Mouse (Mus musculus): Measurements from ENCODE around the gene Msh2. TPM values are rescaled to one million over a fixed set of nuclear protein-coding genes. Genes with fewer than 3 reads are reported as not detected.
"Not testable (repeated sequence)": the region's sequence is repeated elsewhere in the genome, so short reads cannot be mapped to it uniquely, and the experiment has no call there.

Msh2 gene
- total RNA-seq (2015) (13.4 and 15.6 TPM in 2 replicates), total RNA-seq (2017) (30.6 and 31.6 TPM in 2 replicates)

DNA sequence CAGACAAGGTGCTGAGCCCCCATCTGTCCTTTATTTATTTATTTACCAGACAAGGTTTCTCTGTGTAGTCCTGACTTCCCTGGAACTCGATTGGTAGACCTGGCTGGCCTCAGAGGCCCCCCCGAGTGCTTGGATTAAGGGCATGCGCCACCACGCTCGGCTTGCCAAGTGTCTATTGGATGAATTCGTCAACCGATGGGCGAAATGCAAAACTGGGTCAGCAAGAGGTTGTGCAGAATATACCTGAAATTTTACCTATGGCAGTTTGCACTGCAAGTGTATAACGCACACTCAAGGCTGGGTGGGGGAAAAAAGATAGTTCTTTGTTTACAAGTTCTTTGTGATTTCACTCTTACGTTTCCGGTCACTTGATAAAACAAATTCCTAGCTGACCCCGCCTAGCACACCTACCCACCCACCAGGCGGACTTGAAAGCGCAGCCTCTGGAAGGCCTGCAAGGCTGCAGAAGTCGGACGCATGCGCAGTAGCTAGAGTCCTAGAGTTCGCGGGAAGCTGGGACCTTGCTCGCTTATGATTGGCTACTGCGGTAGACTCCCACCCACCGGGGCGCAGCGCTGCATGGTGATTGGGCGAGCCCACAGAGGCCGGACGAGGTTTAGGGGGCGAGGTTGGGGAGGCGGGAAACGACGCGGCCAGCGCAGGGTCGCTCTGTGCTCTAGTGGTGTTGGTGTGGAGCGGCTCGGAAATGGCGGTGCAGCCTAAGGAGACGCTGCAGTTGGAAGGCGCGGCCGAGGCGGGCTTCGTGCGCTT, at the start of gene Msh2:
Gene Msh2, plus strand, starts transcription at position 441 of the 771 bp plus-strand sequence.
- peak; percentile 98 for ATAC-seq (ENCODE audit: poor library complexity, severe bottlenecking)

DNA sequence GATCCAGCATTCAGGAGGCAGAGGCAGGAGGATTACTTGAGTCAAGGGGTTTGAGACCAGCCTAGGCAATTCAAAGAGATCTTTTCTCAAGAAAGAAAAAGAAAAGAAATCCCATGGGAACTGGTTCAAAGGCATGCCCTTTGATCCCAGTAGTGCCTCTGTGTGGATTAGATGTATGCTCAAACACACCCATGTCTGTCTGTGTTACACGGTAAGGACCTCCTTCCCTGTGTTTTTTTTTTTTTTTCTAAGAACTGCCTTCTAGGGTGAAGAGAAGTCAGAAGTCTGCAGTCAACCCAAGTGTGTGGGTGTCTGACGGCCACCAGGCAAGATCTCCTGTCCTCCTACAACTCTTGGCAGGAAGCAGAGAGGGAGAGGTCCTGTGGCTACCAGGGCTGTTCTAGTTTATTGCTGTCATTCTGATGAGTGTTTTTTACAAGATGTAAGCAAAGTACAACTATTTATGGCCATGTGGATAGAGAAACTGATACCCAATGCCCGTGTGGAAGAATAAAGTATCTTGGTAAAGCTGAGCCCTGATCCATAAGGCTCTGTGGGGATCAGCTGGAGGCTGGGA, 46.5 kb upstream of the Msh2 start:
- no peak for ATAC-seq (ENCODE audit: poor library complexity, severe bottlenecking)

DNA sequence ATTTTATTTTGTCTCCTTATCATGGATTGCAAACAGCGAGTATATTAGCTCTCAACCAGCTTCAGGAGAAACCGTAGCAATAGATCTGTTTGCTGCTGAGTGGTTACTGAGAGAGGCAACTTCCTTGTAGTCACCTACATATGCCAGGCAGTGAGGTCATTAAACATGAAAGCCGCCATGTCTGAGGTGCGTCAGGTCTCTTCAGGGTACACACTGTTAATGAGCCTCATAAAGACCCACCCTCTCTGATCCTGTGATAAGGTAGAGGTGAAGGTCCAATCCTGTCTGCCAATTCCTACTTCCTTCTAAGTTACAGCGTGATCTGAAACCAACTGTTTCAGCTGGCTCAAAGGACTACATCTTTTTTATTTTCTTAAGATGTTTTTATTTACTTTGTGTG, 44.0 kb upstream of the Msh2 start:
- no peak for ATAC-seq (ENCODE audit: poor library complexity, severe bottlenecking)

DNA sequence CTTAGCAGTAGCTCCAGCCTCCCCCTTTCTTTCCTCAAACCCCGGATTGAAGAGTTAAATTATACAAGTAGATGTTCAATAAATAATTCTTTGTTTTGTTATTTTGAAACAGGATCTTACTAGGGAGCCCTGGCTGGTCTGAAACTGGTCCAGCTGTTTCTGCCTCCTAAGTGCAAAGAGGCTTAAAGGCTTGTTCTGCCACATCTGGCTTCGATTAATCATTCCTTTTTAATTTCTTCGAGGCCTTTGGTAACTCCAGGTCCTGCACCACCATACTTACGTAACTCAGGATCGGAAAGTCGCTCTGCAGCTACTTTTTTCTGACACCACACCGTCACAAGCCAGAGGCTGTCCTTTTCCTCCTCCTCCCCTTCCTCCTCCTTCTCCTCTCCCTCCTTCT, 43.4 kb upstream of the Msh2 start:
- ATAC-seq (ENCODE audit: poor library complexity, severe bottlenecking), result no peak

DNA sequence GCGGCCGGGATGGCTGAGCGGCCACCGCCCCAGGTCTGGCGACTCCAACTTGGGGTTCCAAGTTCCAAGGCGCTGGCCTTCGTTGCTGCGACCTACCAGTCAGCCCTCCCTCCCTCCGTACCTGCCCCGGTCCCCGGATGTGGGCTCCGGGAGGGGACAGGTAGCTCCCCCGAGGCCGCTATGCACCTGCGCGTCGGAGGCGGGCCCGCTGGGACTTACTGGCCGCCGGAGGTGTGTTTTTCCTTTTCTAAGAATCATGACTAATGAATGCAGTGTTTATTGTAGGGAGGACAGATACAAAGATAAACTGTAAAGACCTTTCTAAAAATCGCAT, 35.1 kb upstream of the Msh2 start:
- ATAC-seq (ENCODE audit: poor library complexity, severe bottlenecking), result no peak

DNA sequence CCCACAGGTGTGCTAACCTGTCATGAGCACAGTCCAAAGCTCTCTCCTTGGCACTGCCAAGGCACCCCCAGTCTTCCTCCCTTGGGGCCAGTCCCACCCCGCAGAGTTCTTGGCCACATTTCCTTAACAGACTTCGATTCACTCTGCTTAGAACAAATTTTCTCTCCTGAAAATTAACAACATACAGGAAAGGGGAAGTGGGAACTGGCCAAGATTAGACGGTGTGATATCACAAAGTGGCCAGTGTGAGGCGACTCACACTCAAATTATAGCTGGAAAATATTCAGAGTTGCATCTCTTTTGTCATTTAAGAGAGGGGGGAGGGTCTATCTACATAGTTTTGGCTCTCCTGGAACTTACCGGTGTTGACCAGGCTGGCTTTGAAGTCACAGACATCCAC, 32.9 kb upstream of the Msh2 start:
- ATAC-seq (ENCODE audit: poor library complexity, severe bottlenecking), result peak; percentile 59

DNA sequence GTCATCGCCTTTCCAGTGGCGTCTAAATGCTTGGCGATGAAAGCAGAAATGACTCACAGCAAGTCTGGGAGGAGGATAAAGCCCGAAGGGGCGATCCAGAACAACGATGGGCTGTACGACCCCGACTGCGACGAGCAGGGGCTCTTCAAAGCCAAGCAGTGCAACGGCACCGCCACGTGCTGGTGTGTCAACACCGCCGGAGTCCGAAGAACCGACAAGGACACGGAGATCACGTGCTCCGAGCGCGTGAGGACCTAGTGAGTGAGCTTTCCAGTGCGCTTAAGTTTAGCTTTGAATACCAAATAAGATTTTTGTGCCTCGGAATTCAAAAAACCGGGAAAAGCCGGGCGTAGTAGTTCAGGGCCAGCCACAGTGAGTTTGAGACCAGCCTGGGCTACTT, 31.9 kb upstream of the Msh2 start:
- no peak for ATAC-seq (ENCODE audit: poor library complexity, severe bottlenecking)

DNA sequence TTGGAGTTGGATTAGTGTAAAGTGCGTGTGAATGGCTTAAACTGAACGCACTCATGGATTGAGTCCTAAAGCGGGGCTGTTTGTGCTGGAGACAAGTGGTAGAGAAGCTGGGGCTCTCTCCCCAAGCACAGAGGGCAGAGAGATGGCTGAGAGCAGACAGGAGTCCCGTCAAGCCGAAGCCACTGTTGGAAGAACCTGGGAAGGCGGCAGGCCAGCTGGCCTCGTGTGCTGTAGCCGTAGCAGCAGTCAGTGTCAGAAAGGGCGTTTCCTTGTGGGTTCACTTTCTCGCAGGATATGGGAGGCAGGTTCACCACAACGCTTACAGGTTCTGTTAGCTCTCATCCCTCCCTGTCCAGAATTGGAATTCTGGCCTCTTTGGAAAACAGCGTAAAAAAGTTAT, 31.1 kb upstream of the Msh2 start:
- ATAC-seq (ENCODE audit: poor library complexity, severe bottlenecking), result no peak

DNA sequence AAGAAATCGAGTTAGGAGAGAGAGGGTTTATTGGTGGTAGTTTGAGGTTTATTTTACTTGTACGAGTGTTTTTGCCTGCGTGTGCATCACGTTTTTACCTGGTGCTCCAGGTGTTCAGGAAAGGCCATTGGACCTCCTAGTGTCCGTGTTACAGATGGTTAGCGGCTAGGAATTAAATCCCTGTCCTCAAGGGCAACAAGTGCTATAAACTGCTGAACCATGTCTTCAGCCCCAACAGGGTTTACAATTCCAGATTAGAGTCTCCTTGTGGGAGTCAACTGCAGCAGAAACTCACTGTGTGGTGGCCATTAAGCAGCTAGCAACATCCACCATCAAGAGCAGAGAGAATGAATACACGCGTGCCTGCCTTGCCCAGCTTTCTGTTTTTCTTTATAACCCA, 29.4 kb upstream of the Msh2 start:
- ATAC-seq (ENCODE audit: poor library complexity, severe bottlenecking), result no peak

DNA sequence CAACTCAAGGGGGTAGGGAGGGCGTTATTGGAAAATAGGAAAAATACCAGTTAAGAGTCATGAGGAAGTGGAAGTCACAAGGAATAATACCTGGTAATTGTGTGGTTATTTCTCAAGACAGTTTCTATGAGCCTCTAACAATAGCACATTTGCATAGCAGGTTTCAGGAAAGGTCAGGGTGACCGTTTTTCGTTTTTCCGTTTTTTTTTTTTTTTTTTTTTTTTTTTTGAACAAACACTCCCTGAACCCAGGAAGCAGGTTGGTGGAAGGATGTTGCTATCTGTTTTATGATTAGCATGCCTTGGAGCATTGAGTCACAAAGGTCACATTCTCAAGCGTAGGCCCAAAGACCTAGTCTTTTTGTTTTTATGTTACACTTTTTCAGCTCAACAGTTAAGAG, 16.5 kb upstream of the Msh2 start:
- not testable (repeated sequence) for ATAC-seq (ENCODE audit: poor library complexity, severe bottlenecking)

DNA sequence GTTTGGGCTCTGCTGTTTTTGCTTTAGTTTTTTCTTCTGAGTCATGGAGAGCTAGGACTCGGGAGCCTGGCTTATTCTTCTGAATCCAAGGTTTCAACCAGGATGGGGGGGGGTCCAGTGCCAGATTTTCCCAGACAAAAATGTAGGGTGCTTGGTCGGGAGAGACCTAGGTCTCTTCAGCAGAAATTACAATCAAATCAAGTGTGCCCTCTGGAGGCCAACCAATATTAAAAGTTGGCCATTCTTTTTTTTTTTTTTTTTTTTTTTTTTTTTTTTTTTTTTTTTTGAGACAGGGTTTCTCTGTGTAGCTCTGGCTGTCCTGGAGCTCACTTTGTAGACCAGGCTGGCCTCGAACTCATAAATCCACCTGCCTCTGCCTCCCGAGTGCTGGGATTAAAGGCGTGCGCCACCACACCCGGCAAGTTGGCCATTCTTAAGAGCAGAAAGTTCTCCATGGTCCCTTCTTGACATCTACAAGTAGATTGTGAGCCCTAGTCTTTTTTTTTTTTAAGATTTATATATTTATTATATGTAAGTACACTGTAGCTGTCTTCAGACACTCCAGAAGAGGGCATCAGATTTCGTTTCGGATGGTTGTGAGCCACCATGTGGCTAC, 10.1 kb upstream of the Msh2 start:
- ATAC-seq (ENCODE audit: poor library complexity, severe bottlenecking), result not testable (repeated sequence)

DNA sequence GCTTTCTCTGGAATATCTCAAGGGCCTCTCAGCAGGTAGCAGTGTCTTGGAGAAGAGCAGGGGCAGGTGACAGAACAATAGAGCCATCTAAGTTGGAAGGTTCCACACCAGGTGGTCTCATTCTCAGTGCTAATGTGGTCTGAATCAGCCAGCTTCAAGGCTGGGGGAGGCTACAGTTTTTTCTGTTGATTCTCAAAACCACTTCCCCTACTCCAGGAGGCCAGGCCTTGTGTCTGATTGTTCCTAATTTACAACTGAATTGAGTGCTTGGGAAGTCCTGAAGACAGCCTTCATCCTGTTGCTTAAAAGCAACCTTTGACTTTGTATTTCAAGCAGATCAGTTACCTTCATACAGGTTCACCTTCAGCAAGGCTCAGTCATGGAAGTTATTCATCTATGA, 7.9 kb upstream of the Msh2 start:
- no peak for ATAC-seq (ENCODE audit: poor library complexity, severe bottlenecking)

DNA sequence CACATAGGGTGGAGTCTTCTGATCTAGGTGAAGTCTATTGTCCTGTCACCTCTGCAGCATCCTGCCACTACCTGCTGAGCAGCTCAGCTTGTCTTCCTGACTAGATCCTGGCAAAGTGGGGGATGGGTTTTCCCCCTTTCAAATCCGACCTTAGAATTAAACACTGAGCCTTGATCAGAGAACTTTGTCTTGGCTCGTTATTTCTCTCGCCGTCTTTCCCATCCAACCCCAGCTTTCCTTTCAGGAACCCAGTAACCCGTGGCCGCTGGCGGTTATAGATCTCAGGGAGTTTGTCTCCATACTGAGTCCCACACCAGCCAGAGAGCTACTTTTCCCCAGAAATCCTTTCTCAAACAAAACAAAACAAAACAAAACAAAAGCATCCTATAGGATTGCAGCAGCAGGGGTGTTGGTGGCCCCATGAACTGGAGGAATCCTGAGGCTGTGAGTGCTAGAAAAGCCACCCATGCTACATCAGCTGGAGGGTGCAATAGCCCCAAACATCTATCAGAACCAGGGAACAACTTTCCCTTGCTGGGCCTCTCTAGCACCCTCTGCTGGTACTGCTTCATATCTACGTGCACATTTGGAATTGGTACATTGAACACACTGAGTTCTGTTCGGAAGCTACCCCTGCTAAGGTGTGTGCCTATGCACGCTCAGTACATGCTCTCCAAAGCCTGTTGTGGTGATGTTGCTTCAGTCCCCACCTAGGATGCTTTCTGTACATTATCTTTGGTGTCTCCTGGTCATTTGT, 6.9 kb upstream of the Msh2 start:
- ATAC-seq (ENCODE audit: poor library complexity, severe bottlenecking), result no peak

DNA sequence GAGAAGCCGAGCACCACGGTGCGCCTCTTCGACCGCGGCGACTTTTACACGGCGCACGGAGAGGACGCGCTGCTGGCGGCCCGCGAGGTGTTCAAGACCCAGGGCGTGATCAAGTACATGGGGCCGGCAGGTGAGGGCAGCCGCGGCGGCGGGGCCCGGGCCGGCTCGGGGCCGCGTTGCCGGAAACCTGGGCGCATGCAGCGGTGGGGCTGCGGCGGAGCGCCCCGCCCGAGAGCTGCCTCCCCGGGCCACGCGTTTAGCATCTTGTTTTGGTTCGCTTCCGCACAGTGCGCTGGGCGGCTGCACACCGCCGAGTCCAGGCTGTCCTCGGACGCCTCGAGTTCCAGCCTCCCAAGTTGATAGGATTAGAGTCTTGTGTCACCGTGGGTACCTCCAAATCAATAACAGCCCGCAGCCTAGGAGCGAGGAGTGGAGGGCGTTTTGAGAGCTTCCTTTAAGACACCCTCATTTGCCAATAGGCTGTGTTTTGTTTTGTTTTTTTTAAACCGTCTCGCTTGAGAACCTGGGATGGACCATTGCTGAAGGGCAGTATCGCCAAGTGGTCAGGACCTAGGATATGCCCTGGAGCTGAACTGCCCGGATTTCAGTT, 652 bp downstream of the Msh2 start:
- peak; percentile 67 for ATAC-seq (ENCODE audit: poor library complexity, severe bottlenecking)

DNA sequence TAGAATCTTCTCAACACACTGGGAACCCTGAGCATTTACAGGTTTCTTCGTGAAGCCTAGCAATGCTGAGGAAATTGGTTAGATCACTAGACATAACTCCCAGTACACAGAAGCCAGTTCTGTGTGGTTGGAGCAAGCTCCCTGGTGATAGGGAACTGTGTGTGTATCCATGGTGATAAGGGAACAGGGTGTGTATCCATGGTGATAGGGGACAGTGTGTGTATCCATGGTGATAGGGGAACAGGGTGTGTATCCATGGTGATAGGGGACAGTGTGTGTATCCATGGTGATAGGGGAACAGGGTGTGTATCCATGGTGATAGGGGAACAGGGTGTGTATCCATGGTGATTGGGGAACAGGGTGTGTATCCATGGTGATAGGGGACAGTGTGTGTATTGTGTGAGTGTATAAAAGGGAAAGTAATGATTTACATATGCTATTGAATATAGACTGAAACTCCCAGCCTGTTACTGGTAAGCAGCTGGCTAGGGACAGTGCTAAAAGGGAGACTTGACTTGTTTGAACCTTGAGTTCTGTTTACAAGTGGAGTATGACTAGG, 4.9 kb downstream of the Msh2 start:
- not testable (repeated sequence) for ATAC-seq (ENCODE audit: poor library complexity, severe bottlenecking)

DNA sequence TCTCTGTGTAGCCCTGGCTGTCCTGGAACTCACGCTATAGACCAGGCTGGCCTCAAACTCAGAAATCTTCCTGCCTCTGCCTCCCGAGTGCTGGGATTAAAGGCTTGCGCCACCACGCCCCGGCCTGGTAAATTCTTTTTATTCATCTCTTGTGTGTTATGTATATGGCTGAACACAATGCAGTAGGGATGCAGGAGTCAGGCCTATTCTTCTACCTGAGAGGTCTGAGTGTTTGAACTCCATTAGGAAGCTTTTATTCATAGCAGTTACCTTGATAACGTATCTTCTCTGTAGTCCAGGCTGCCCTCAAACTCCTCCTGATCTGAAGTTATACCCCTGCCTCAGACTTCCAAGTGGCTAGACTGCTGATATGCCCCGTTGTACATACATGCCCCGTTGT, 5.5 kb downstream of the Msh2 start:
- no peak for ATAC-seq (ENCODE audit: poor library complexity, severe bottlenecking)

DNA sequence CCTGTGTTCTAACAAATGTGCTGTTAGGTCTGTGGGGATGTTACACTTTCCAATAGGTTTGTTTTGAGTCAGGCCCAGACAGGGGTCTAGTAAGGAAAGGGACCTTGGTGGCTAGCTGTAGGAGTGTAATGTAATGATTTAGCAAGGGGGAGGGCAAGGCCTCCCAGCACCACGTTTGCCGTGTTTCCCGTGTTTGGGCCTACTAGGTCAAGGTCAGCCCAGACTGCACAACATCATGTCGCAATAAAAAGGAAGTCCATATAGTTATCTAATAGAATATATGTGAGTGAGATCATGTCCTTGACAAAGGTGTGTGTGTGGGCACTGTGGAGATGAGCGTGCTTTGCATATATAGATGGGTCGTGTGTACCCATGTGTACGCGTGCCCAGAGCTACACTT, 17.1 kb downstream of the Msh2 start:
- no peak for ATAC-seq (ENCODE audit: poor library complexity, severe bottlenecking)

DNA sequence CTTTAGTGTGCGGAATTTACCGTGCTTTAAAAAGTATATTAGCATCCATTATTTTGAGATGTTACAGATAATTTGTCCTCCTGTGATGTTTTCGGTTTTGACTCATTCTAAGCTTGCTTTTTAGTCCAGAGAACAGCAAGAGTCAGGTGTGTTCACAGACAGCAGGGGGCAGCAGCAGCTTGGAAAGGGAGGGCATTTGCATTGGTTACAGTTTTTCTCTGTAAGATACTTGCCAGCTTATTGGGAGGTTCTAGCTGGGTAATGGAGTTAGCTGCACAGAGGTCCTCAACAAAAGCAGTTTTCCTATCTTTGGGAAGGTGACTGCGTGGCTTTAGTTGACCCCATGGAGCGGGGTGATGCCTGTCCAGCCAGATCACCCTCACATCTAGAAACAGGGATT, 19.8 kb downstream of the Msh2 start:
- ATAC-seq (ENCODE audit: poor library complexity, severe bottlenecking), result 0 out of 2 replicates have a peak, but pooled peaks have one; percentile 33

DNA sequence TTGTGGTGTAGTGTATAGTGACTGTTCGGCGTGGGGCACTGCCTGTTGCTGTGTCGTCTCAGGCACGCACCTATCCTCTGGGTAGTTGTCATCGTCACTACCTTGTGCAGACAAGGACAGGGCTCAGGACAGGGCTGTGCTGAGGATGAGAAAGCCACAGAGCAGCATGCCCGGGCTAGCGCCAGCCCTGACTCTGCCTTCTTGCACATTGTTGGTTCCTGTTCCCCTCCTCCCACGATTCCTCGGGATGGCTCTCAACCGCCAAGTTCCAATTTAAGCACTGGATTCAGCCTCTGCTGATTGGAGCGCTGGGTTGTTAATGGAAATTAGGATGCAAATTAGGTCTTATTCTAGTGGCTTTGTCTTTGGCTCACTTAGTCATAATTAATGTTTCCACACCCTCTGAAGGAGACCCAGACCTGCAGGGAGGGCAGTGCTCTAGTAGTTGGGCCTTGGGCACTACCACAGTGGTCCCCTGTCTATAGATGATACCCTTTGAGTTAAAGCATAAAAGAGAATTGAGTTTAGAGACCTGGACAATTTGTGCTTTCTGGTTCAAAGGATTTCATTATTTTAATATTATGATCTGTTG, 23.8 kb downstream of the Msh2 start:
- ATAC-seq (ENCODE audit: poor library complexity, severe bottlenecking), result no peak

DNA sequence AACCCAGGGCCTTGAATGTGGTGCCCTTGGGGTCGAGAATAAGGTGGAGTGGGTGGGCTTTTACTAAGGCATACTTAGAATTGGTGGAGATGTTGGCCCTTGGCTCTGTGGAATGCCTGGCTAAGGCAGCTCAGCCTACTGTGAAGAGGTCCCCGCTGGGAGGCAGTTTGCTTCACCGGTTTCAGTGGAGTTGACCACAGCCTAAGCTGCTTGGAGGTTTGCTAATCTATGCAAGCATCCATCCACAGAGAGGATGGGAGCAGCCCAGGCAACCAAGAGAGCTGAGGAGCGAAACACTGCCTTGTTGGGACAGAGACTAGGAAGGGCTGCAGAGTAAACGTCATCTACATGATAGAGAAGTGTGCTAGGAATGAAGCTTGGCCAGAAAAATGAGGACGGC, 24.7 kb downstream of the Msh2 start:
- ATAC-seq (ENCODE audit: poor library complexity, severe bottlenecking), result no peak
